Mouse (Mus musculus): ENCODE data around the gene Akr1b7. TPM values are rescaled to one million over a fixed set of nuclear protein-coding genes. Genes with fewer than 3 reads are reported as not detected.

The Akr1b7 gene
- polyA plus RNA-seq, 1 experiment from 2014 or later: 27.7 TPM

DNA sequence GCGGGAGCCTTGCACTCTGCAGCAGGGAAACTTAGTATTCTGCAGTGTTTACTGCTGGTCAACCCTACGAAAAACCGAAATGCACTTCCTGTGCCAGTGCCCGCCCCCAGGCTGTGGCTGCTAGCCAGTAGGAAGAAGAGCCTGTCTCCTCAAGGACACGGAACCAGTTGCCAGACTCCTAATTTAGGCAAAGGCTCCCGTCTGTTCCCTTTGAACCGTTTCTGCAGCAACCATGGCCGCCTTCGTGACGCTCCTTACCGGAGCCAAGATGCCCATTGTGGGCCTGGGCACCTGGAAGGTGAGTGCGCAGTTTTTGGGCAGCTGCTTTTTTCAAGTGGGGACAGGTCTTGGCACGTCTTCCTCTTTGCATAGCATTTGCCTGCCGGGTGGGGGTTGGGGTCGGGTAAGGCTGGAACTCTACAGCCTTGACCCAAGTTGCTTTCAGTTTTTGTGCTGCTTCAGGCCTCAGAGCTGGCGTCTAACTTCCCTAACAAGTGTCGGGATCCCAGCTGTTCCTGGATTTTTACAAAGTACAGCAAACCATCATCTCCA is 27.9 kb upstream of the Akr1b7 start, which contains the start of gene Akr1b10:
TSS of gene Akr1b10 (plus strand) at position 109 of the 552 bp plus-strand sequence.
- ATAC-seq (ENCODE audit: low read depth): peak; percentile 56
- WGBS (ENCODE audit: insufficient replicate concordance): under 1% methylated on average over 17 of the region's 17 CpGs
- Histone ChIP-seq H3K9ac (ENCODE audit: low read depth, low read length) (peak within 1 kb of the TSS; percentile 54), H3K4me1 (ENCODE audit: control insufficient read depth, low read depth, low read length) (peaks cover 5% of the 10 kb centered on the region), H3K27ac (ENCODE audit: low read length) (peak within 1 kb of the TSS; percentile 64), H3K4me3 (ENCODE audit: low read depth, low read length) (peak within 1 kb of the TSS; percentile 64), H3K9me3 (replicated peaks; ENCODE audit: control insufficient read depth, low read length) (no peaks in the 10 kb centered on the region), H3K36me3 (ENCODE audit: control insufficient read depth, insufficient read depth) (no peaks in the 10 kb centered on the region), H3K4me2 (ENCODE audit: low read depth, low read length) (peak within 1 kb of the TSS; percentile 76), H3K27me3 (ENCODE audit: control insufficient read depth, insufficient read depth, low read depth, low read length) (no peaks in the 10 kb centered on the region)

DNA sequence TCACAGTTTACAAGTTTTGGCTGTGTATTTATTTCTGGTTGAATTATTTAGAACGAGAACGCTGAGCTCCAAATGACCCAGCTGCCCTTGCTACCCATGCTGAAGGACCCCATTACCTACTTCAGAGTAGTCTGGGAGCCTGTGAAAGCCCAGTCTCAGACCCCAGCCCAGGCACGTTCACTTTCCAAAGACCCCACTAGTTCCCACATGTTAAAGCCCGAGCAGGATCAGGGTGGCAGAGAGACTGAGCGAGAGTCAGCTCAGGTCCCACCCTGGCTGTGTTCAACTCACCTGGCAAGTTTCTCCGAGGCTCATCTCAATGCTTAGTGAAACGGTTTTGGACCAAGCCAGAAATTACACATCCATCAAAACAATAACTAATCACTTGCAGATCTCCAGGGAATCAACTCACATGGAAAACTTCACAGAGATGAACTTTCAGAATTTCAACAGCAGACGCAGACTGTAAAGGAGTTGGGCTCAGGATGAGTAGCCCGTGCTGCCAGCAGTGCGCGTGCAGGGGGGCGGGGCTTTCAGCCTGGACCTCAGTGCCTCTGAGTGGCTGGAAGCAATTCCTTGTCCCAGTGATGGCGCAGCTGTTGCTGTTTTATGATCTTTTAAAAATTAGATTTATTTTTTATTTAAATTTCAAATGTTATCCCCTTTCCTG is 27.3 kb upstream of the Akr1b7 start:
- Histone ChIP-seq H3K4me3 (ENCODE audit: low read depth, low read length) (peak overlapping the region; percentile 64), H3K4me1 (ENCODE audit: control insufficient read depth, low read depth, low read length) (peaks cover 5% of the 10 kb centered on the region), H3K4me2 (ENCODE audit: low read depth, low read length) (peak overlapping the region; percentile 76), H3K9ac (ENCODE audit: low read depth, low read length) (peak overlapping the region; percentile 54), H3K27me3 (ENCODE audit: control insufficient read depth, insufficient read depth, low read depth, low read length) (no peaks in the 10 kb centered on the region), H3K9me3 (replicated peaks; ENCODE audit: control insufficient read depth, low read length) (no peaks in the 10 kb centered on the region), H3K36me3 (ENCODE audit: control insufficient read depth, insufficient read depth) (no peaks in the 10 kb centered on the region), H3K27ac (ENCODE audit: low read length) (no peak overlapping the region)
- ATAC-seq (ENCODE audit: low read depth): peak; percentile 43; the same call in 1 of the 2 replicates
- whole genome bisulfite sequencing (ENCODE audit: insufficient replicate concordance): 2% methylated on average over 13 of the region's 13 CpGs

GRCm38 (mm10) chr6:34388420-34389156 is 23.5 kb upstream of the Akr1b7 start:
- WGBS (ENCODE audit: insufficient replicate concordance): 68% methylated on average over 4 of the region's 4 CpGs
- no peaks in the 10 kb centered on the region for H3K36me3 ChIP-seq (ENCODE audit: control insufficient read depth, insufficient read depth)
- no peaks in the 10 kb centered on the region for H3K27me3 ChIP-seq (ENCODE audit: control insufficient read depth, insufficient read depth, low read depth, low read length)
- H3K4me2 ChIP-seq (ENCODE audit: low read depth, low read length): no peak overlapping the region
- H3K4me1 ChIP-seq (ENCODE audit: control insufficient read depth, low read depth, low read length): peaks cover 5% of the 10 kb centered on the region
- no peak overlapping the region for H3K4me3 ChIP-seq (ENCODE audit: low read depth, low read length)
- no peak overlapping the region for H3K27ac ChIP-seq (ENCODE audit: low read length)
- ATAC-seq (ENCODE audit: low read depth): no peak
- H3K9me3 ChIP-seq (replicated peaks; ENCODE audit: control insufficient read depth, low read length): no peaks in the 10 kb centered on the region
- H3K9ac ChIP-seq (ENCODE audit: low read depth, low read length): no peak overlapping the region

- Histone ChIP-seq H3K27me3 (ENCODE audit: control insufficient read depth, insufficient read depth, low read depth, low read length) (no peaks in the 10 kb centered on the region), H3K36me3 (ENCODE audit: control insufficient read depth, insufficient read depth) (no peaks in the 10 kb centered on the region), H3K4me3 (ENCODE audit: low read depth, low read length) (no peak overlapping the region), H3K4me1 (ENCODE audit: control insufficient read depth, low read depth, low read length) (no peaks in the 10 kb centered on the region), H3K27ac (ENCODE audit: low read length) (no peak overlapping the region), H3K9me3 (replicated peaks; ENCODE audit: control insufficient read depth, low read length) (no peaks in the 10 kb centered on the region), H3K9ac (ENCODE audit: low read depth, low read length) (no peak overlapping the region), H3K4me2 (ENCODE audit: low read depth, low read length) (no peak overlapping the region)
- 66% methylated on average over 5 of the region's 5 CpGs for WGBS (ENCODE audit: insufficient replicate concordance)
- ATAC-seq (ENCODE audit: low read depth): no peak
Observed at GRCm38 (mm10) chr6:34395897-34396296, 16.2 kb upstream of the Akr1b7 start.

DNA sequence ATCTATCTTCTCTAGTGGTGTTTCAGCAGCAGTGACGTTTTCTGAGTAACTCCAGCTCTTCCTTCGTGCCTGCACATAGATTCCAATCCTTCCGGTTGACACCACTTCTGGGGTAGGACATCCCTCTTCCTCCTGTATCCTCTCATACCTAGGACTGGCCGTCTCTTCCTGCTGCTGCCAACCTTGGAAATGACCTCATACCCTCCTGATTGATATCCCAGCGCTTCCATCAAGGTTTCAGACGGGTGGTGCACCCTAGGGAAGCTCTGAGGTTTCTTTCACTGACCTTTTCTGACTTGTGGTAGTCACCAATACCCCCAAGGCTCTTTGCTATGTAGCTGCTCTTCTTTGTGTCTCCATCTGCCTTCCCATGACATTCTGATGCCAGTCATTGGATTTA is 13.7 kb upstream of the Akr1b7 start:
- no peak overlapping the region for H3K4me3 ChIP-seq (ENCODE audit: low read depth, low read length)
- ATAC-seq (ENCODE audit: low read depth): no peak
- no peak overlapping the region for H3K27ac ChIP-seq (ENCODE audit: low read length)
- no peaks in the 10 kb centered on the region for H3K4me1 ChIP-seq (ENCODE audit: control insufficient read depth, low read depth, low read length)
- H3K27me3 ChIP-seq (ENCODE audit: control insufficient read depth, insufficient read depth, low read depth, low read length): no peaks in the 10 kb centered on the region
- WGBS (ENCODE audit: insufficient replicate concordance): 67% methylated on average over 6 of the region's 6 CpGs
- no peaks in the 10 kb centered on the region for H3K9me3 ChIP-seq (replicated peaks; ENCODE audit: control insufficient read depth, low read length)
- H3K4me2 ChIP-seq (ENCODE audit: low read depth, low read length): no peak overlapping the region
- no peak overlapping the region for H3K9ac ChIP-seq (ENCODE audit: low read depth, low read length)
- no peaks in the 10 kb centered on the region for H3K36me3 ChIP-seq (ENCODE audit: control insufficient read depth, insufficient read depth)

- no peak for ATAC-seq (ENCODE audit: low read depth)
- Histone ChIP-seq H3K4me2 (ENCODE audit: low read depth, low read length) (no peak overlapping the region), H3K27ac (ENCODE audit: low read length) (no peak overlapping the region), H3K27me3 (ENCODE audit: control insufficient read depth, insufficient read depth, low read depth, low read length) (no peaks in the 10 kb centered on the region), H3K4me1 (ENCODE audit: control insufficient read depth, low read depth, low read length) (no peaks in the 10 kb centered on the region), H3K4me3 (ENCODE audit: low read depth, low read length) (no peak overlapping the region), H3K9ac (ENCODE audit: low read depth, low read length) (no peak overlapping the region), H3K36me3 (ENCODE audit: control insufficient read depth, insufficient read depth) (no peaks in the 10 kb centered on the region), H3K9me3 (replicated peaks; ENCODE audit: control insufficient read depth, low read length) (no peaks in the 10 kb centered on the region)
- WGBS (ENCODE audit: insufficient replicate concordance): 73% methylated on average over 13 of the region's 13 CpGs
Observed at GRCm38 (mm10) chr6:34399606-34400220, 12.4 kb upstream of the Akr1b7 start.

DNA sequence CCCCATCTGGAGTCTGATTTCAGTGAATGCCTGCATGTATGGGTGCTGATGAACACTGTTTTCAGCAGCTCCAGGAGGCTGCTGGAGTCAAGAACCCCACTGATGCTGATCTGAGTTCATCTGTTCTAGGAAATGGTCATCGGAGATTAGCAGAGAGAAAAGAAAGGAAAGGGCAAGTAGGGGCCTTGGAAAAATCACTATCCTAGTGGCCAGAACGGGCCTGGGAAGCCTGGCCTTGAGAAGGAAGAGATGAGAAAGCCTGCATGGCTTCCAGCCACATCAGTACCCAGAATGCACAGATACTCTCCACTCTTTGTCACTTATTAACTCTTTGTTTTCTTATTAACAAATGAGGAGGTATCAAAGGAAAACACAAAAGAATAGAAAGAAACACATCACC is 11.4 kb upstream of the Akr1b7 start:
- Histone ChIP-seq H3K4me2 (ENCODE audit: low read depth, low read length) (no peak overlapping the region), H3K27ac (ENCODE audit: low read length) (no peak overlapping the region), H3K4me1 (ENCODE audit: control insufficient read depth, low read depth, low read length) (no peaks in the 10 kb centered on the region), H3K27me3 (ENCODE audit: control insufficient read depth, insufficient read depth, low read depth, low read length) (no peaks in the 10 kb centered on the region), H3K9ac (ENCODE audit: low read depth, low read length) (no peak overlapping the region), H3K36me3 (ENCODE audit: control insufficient read depth, insufficient read depth) (no peaks in the 10 kb centered on the region), H3K9me3 (replicated peaks; ENCODE audit: control insufficient read depth, low read length) (no peaks in the 10 kb centered on the region), H3K4me3 (ENCODE audit: low read depth, low read length) (no peak overlapping the region)
- 54% methylated on average over 2 of the region's 2 CpGs for WGBS (ENCODE audit: insufficient replicate concordance)
- ATAC-seq (ENCODE audit: low read depth): no peak

- 73% methylated on average over 4 of the region's 4 CpGs for WGBS (ENCODE audit: insufficient replicate concordance)
- Histone ChIP-seq H3K27me3 (ENCODE audit: control insufficient read depth, insufficient read depth, low read depth, low read length) (no peaks in the 10 kb centered on the region), H3K36me3 (ENCODE audit: control insufficient read depth, insufficient read depth) (no peaks in the 10 kb centered on the region), H3K9me3 (replicated peaks; ENCODE audit: control insufficient read depth, low read length) (no peaks in the 10 kb centered on the region), H3K4me1 (ENCODE audit: control insufficient read depth, low read depth, low read length) (no peaks in the 10 kb centered on the region), H3K4me2 (ENCODE audit: low read depth, low read length) (no peak overlapping the region), H3K4me3 (ENCODE audit: low read depth, low read length) (no peak overlapping the region), H3K9ac (ENCODE audit: low read depth, low read length) (no peak overlapping the region), H3K27ac (ENCODE audit: low read length) (no peak overlapping the region)
- ATAC-seq (ENCODE audit: low read depth): no peak
Observed at GRCm38 (mm10) chr6:34406746-34407145, 5.4 kb upstream of the Akr1b7 start.
